Mouse (Mus musculus) lung, postnatal 0 days (tissue): ENCODE measurements around the gene Cxcl15. TPM values are rescaled to one million over a fixed set of nuclear protein-coding genes. Genes with fewer than 3 reads are reported as not detected.

Source experiments
- ATAC-seq: fragments of 200-750 bp; cut with Nextera tagmentation; 2 replicates; pipeline ENCODE4 v1.8.0; 2017; ENCODE audit warnings: moderate library complexity
- DNase-seq: peaks from one replicate; pipeline ENCODE4 v3.0.0-alpha.2; 2016; ENCODE audit warnings: low spot score
- H3K27ac ChIP-seq: fragments of 300-500 bp; sonication (generic); 2 replicates; pipeline ENCODE4 v1.5.1; 2014; ENCODE audit warnings: antibody characterized with exemption, mild to moderate bottlenecking, low read length, mixed read lengths
- H3K27me3 ChIP-seq: fragments of 300-500 bp; sonication (generic); replicated peaks from 2 replicates; pipeline ENCODE4 v1.6.1; 2014; ENCODE audit warnings: low read length, mixed read lengths; ENCODE audit not compliant: insufficient read depth
- H3K36me3 ChIP-seq: fragments of 300-500 bp; sonication (generic); 2 replicates; pipeline ENCODE4 v1.6.1; 2014; ENCODE audit warnings: low read length, mixed read lengths; ENCODE audit not compliant: insufficient read depth
- H3K4me1 ChIP-seq: fragments of 300-500 bp; sonication (generic); 2 replicates; pipeline ENCODE4 v1.6.1; 2014; ENCODE audit warnings: antibody characterized with exemption, low read depth, low read length, mixed read lengths; ENCODE audit not compliant: insufficient read depth
- H3K4me2 ChIP-seq: fragments of 300-500 bp; sonication (generic); replicated peaks from 2 replicates; pipeline ENCODE4 v1.6.1; 2014; ENCODE audit warnings: low read depth, mild to moderate bottlenecking, low read length, moderate library complexity, mixed read lengths
- H3K4me3 ChIP-seq: fragments of 300-500 bp; sonication (generic); 2 replicates; pipeline ENCODE4 v1.5.1; 2014; ENCODE audit warnings: low read depth, low read length
- H3K9ac ChIP-seq: fragments of 300-500 bp; sonication (generic); replicated peaks from 2 replicates; pipeline ENCODE4 v1.6.1; 2014; ENCODE audit warnings: low read depth, mild to moderate bottlenecking
- H3K9me3 ChIP-seq: fragments of 300-500 bp; sonication (generic); 2 replicates; pipeline ENCODE4 v1.6.1; 2016; ENCODE audit warnings: low read length, mixed read lengths
- CTCF ChIP-seq: IDR thresholded peaks from 2 replicates; pipeline ENCODE4 v1.5.1; 2016; ENCODE audit warnings: antibody characterized with exemption, mild to moderate bottlenecking
- EP300 ChIP-seq: IDR thresholded peaks from 2 replicates; pipeline ENCODE4 v1.6.1; 2016; ENCODE audit warnings: antibody characterized with exemption, mild to moderate bottlenecking, control low read depth
- WGBS: fragments of 180-500 bp; shearing (Covaris S2); extraction: QIAGEN DNeasy Blood & Tissue Kit; methylation state at CpG from one replicate; pipeline ENCODE4 v1.1.7; 2014; 5-methylcytosine and 5-hydroxymethylcytosine counted together
- polyA plus RNA-seq: library from polyadenylated mRNA; unstranded; fragments of >200 nt; fragmentation: Nextera tagmentation; extraction: Ambion mirVana; gene quantifications from 2 replicates; pipeline ENCODE4 v1.2.1, GENCODE M21; 2015

Cxcl15 gene
- polyA plus RNA-seq, 1 experiment from 2014 or later = 546 TPM

GRCm38 (mm10) chr5:90819756-90820155, 25.4 kb downstream of the Cxcl15 start:
- Histone ChIP-seq H3K27ac (no peak overlapping the region), H3K36me3 (no peaks in the 10 kb centered on the region), H3K4me3 (no peak overlapping the region), H3K9ac (no peak overlapping the region), H3K27me3 (no peaks in the 10 kb centered on the region), H3K4me2 (no peak overlapping the region), H3K4me1 (no peaks in the 10 kb centered on the region), H3K9me3 (no peaks in the 10 kb centered on the region)
- ATAC-seq (peak; percentile 87), DNase-seq (peak; percentile 90)
- TF ChIP-seq CTCF (no peak), EP300 (peak; percentile 69; the same call in 1 of the 2 replicates)

- H3K27me3 ChIP-seq = no peaks in the 10 kb centered on the region
- peak overlapping the region; percentile 44; the same call in 1 of the 2 replicates for H3K27ac ChIP-seq
- peaks cover 3% of the 10 kb centered on the region; the same call in 1 of the 2 replicates for H3K4me1 ChIP-seq
- peak; percentile 83 for DNase-seq
- no peaks in the 10 kb centered on the region for H3K9me3 ChIP-seq
- H3K4me3 ChIP-seq = no peak overlapping the region
- no peaks in the 10 kb centered on the region for H3K36me3 ChIP-seq
- H3K4me2 ChIP-seq = peak overlapping the region; percentile 41
- no peak overlapping the region for H3K9ac ChIP-seq
- ATAC-seq = peak; percentile 87
- WGBS = 26% methylated on average over 11 of the region's 11 CpGs
- TF ChIP-seq CTCF = no peak
- TF ChIP-seq EP300 = peak; percentile 74
Observed at GRCm38 (mm10) chr5:90832145-90832767, 37.9 kb downstream of the Cxcl15 start.

- Histone ChIP-seq H3K4me2 (no peak overlapping the region), H3K4me3 (no peak overlapping the region), H3K27me3 (no peaks in the 10 kb centered on the region), H3K9me3 (no peaks in the 10 kb centered on the region), H3K4me1 (peaks cover 3% of the 10 kb centered on the region; the same call in 1 of the 2 replicates), H3K36me3 (no peaks in the 10 kb centered on the region), H3K27ac (no peak overlapping the region), H3K9ac (no peak overlapping the region)
- TF ChIP-seq EP300 (no peak), CTCF (no peak)
- ATAC-seq (peak; percentile 21; the same call in 1 of the 2 replicates), DNase-seq (peak; percentile 11)
- 55% methylated on average over 8 of the region's 8 CpGs for WGBS
Observed at GRCm38 (mm10) chr5:90832768-90833388, 38.5 kb downstream of the Cxcl15 start.

GRCm38 (mm10) chr5:90834436-90834835, 40.1 kb downstream of the Cxcl15 start:
- Histone ChIP-seq H3K4me3 (no peak overlapping the region), H3K9ac (no peak overlapping the region), H3K9me3 (no peaks in the 10 kb centered on the region), H3K4me1 (peaks cover 3% of the 10 kb centered on the region; the same call in 1 of the 2 replicates), H3K27ac (no peak overlapping the region), H3K36me3 (no peaks in the 10 kb centered on the region), H3K27me3 (no peaks in the 10 kb centered on the region), H3K4me2 (no peak overlapping the region)
- no peak for DNase-seq
- WGBS = 86% methylated on average over 4 of the region's 4 CpGs
- ATAC-seq = no peak
- TF ChIP-seq CTCF (no peak), EP300 (no peak)

- no peaks in the 10 kb centered on the region for H3K4me1 ChIP-seq
- TF ChIP-seq EP300 = no peak
- WGBS = 55% methylated on average over 5 of the region's 5 CpGs
- H3K27me3 ChIP-seq = no peaks in the 10 kb centered on the region
- no peaks in the 10 kb centered on the region for H3K36me3 ChIP-seq
- no peak overlapping the region for H3K9ac ChIP-seq
- H3K9me3 ChIP-seq = no peaks in the 10 kb centered on the region
- DNase-seq (no peak), ATAC-seq (no peak)
- no peak overlapping the region for H3K27ac ChIP-seq
- no peak overlapping the region for H3K4me2 ChIP-seq
- no peak overlapping the region for H3K4me3 ChIP-seq
Observed at GRCm38 (mm10) chr5:90838582-90838981, 44.2 kb downstream of the Cxcl15 start.

- Histone ChIP-seq H3K36me3 (no peaks in the 10 kb centered on the region), H3K9me3 (no peaks in the 10 kb centered on the region), H3K9ac (no peak overlapping the region), H3K27me3 (no peaks in the 10 kb centered on the region), H3K4me3 (no peak overlapping the region), H3K4me1 (no peaks in the 10 kb centered on the region), H3K27ac (no peak overlapping the region), H3K4me2 (no peak overlapping the region)
- 67% methylated on average over 7 of the region's 7 CpGs for WGBS
- TF ChIP-seq CTCF (no peak), EP300 (no peak)
- no peak for ATAC-seq
- DNase-seq = peak; percentile 6
Observed at GRCm38 (mm10) chr5:90840902-90841869, 46.9 kb downstream of the Cxcl15 start.
